Mouse (Mus musculus) cerebellum, adult 11-12 months (tissue): Measurements from ENCODE around the gene Aox4.

Experiments used
- DNase-seq: peaks from one replicate; pipeline ENCODE4 v3.0.0; 2022

Aox4 gene

GRCm38 (mm10) chr1:58248518-58248917 lies 38.3 kb downstream of the Aox4 start:
- no peak for DNase-seq

- DNase-seq = no peak
These were observed 43.3 kb downstream of the Aox4 start for GRCm38 (mm10) chr1:58253466-58253865.

- DNase-seq = no peak
These were observed 47.2 kb downstream of the Aox4 start for GRCm38 (mm10) chr1:58257195-58257991.

- no peak for DNase-seq
These were observed 50.1 kb downstream of the Aox4 start for GRCm38 (mm10) chr1:58260311-58260710.

- DNase-seq = no peak
These were observed 58.0 kb downstream of the Aox4 start for GRCm38 (mm10) chr1:58268231-58268630.

- DNase-seq = no peak
These were observed 60.8 kb downstream of the Aox4 start for GRCm38 (mm10) chr1:58270807-58271569.

- no peak for DNase-seq
These were observed 65.7 kb downstream of the Aox4 start for GRCm38 (mm10) chr1:58275879-58276278.

- no peak for DNase-seq
These were observed 67.8 kb downstream of the Aox4 start, which contains the start of gene Aox2 for GRCm38 (mm10) chr1:58278026-58278425. TSS of gene Aox2 (plus strand) at chr1:58278326.

GRCm38 (mm10) chr1:58278513-58278912 lies 68.3 kb downstream of the Aox4 start:
- DNase-seq = no peak

- DNase-seq = no peak
These were observed 70.2 kb downstream of the Aox4 start for GRCm38 (mm10) chr1:58280381-58280780.

GRCm38 (mm10) chr1:58280939-58281624 lies 70.9 kb downstream of the Aox4 start:
- no peak for DNase-seq

GRCm38 (mm10) chr1:58281625-58281988 lies 71.4 kb downstream of the Aox4 start:
- DNase-seq = no peak

- DNase-seq = no peak
These were observed 74.3 kb downstream of the Aox4 start for GRCm38 (mm10) chr1:58284505-58284904.

- no peak for DNase-seq
These were observed 77.9 kb downstream of the Aox4 start for GRCm38 (mm10) chr1:58288091-58288490.

- no peak for DNase-seq
These were observed 79.8 kb downstream of the Aox4 start for GRCm38 (mm10) chr1:58289863-58290469.

- DNase-seq = no peak
These were observed 81.5 kb downstream of the Aox4 start for GRCm38 (mm10) chr1:58291394-58292300.

GRCm38 (mm10) chr1:58294730-58295129 lies 84.5 kb downstream of the Aox4 start:
- DNase-seq = no peak

GRCm38 (mm10) chr1:58296278-58296677 lies 86.1 kb downstream of the Aox4 start:
- peak; percentile 19 for DNase-seq

- DNase-seq = no peak
These were observed 86.6 kb downstream of the Aox4 start for GRCm38 (mm10) chr1:58296821-58297220.

- DNase-seq = no peak
These were observed 88.2 kb downstream of the Aox4 start for GRCm38 (mm10) chr1:58298347-58298746.

- DNase-seq = no peak
These were observed 90.9 kb downstream of the Aox4 start for GRCm38 (mm10) chr1:58301073-58301472.

GRCm38 (mm10) chr1:58302015-58302414 lies 91.8 kb downstream of the Aox4 start:
- DNase-seq = no peak
